Mouse (Mus musculus): ENCODE measurements at regions not wholly inside any gene's neighbourhood (a gene's known extent, or its start where the extent isn't known, plus 50 kb on each side); places are given as distances from the start of the nearest gene placed in this dataset.

- no peaks in the 10 kb centered on the region for H3K4me1 ChIP-seq (replicated peaks; ENCODE audit: control insufficient read depth, insufficient read depth, low read length)
- H3K9ac ChIP-seq (ENCODE audit: low read length): no peak overlapping the region
- peak; percentile 49; the same call in 1 of the 2 replicates for ATAC-seq (ENCODE audit: low read depth)
- H3K36me3 ChIP-seq (ENCODE audit: control insufficient read depth, insufficient read depth, low read length): no peaks in the 10 kb centered on the region
- H3K4me2 ChIP-seq (ENCODE audit: low read depth, low read length): no peak overlapping the region
- H3K27me3 ChIP-seq (ENCODE audit: control insufficient read depth, insufficient read depth, low read depth, low read length): no peaks in the 10 kb centered on the region
- WGBS: 52% methylated on average over 3 of the region's 3 CpGs
- no peak overlapping the region for H3K4me3 ChIP-seq (ENCODE audit: low read length)
- no peak overlapping the region for H3K27ac ChIP-seq (ENCODE audit: low read length)
- H3K9me3 ChIP-seq (ENCODE audit: control insufficient read depth, low read length): no peaks in the 10 kb centered on the region
Observed at GRCm38 (mm10) chr5:46732510-46732909, 875.1 kb upstream of the Lcorl start.

DNA sequence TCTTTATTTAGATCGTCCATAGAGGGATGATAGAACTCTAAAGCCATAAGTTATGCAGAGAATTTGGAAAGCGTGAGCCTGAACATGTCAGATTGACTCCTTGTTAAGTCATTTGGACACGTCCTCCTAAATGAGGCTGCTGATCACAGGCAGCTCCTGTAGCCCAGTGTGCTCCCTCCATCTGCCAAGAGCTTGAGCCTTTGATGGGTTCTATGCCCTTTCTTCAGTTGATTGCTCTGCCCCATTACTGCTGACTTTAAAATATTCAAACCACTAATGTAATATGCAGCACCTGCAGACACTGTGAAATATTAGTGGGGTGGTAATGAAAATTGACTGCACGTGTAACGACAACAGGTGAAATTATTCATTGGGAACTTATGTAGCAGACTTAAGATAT, 874.6 kb upstream of the Lcorl start:
- Histone ChIP-seq H3K4me2 (ENCODE audit: low read depth, low read length) (no peak overlapping the region), H3K9ac (ENCODE audit: low read length) (no peak overlapping the region), H3K36me3 (ENCODE audit: control insufficient read depth, insufficient read depth, low read length) (no peaks in the 10 kb centered on the region), H3K4me3 (ENCODE audit: low read length) (no peak overlapping the region), H3K27ac (ENCODE audit: low read length) (no peak overlapping the region), H3K4me1 (replicated peaks; ENCODE audit: control insufficient read depth, insufficient read depth, low read length) (no peaks in the 10 kb centered on the region), H3K9me3 (ENCODE audit: control insufficient read depth, low read length) (no peaks in the 10 kb centered on the region), H3K27me3 (ENCODE audit: control insufficient read depth, insufficient read depth, low read depth, low read length) (no peaks in the 10 kb centered on the region)
- ATAC-seq (ENCODE audit: low read depth): no peak
- WGBS: 79% methylated on average over 5 of the region's 5 CpGs

DNA sequence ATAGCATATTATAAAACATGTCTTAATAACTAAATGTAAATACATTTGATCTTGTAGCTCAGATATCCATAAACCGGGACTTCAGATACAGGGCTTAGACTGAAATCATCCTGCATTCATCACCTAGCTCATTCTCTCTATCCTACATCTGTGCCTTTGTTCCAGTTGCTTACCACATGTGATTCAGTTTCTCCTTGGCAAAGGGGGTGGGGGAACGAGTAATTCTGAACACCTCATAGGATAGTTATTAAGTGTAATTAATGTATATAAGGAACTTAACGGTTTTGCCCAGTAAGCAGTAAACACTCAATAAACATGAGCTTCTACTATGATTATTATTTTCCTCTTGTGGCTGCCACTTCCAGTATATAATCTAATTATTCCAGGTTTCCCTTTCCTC, 873.9 kb upstream of the Lcorl start:
- whole genome bisulfite sequencing: 76% methylated on average over 3 of the region's 3 CpGs
- Histone ChIP-seq H3K27ac (ENCODE audit: low read length) (no peak overlapping the region), H3K9me3 (ENCODE audit: control insufficient read depth, low read length) (no peaks in the 10 kb centered on the region), H3K9ac (ENCODE audit: low read length) (no peak overlapping the region), H3K27me3 (ENCODE audit: control insufficient read depth, insufficient read depth, low read depth, low read length) (no peaks in the 10 kb centered on the region), H3K4me3 (ENCODE audit: low read length) (no peak overlapping the region), H3K36me3 (ENCODE audit: control insufficient read depth, insufficient read depth, low read length) (no peaks in the 10 kb centered on the region), H3K4me2 (ENCODE audit: low read depth, low read length) (no peak overlapping the region), H3K4me1 (replicated peaks; ENCODE audit: control insufficient read depth, insufficient read depth, low read length) (no peaks in the 10 kb centered on the region)
- no peak for ATAC-seq (ENCODE audit: low read depth)

GRCm38 (mm10) chr5:46709596-46709995, 852.2 kb upstream of the Lcorl start:
- H3K27ac ChIP-seq (ENCODE audit: low read length): no peak overlapping the region
- no peak overlapping the region for H3K9ac ChIP-seq (ENCODE audit: low read length)
- 0 out of 2 replicates have a peak, but pooled peaks cover 2% of the 10 kb centered on the region for H3K4me1 ChIP-seq (replicated peaks; ENCODE audit: control insufficient read depth, insufficient read depth, low read length)
- 49% methylated on average over 3 of the region's 3 CpGs for WGBS
- H3K36me3 ChIP-seq (ENCODE audit: control insufficient read depth, insufficient read depth, low read length): no peaks in the 10 kb centered on the region
- 0 out of 2 replicates have a peak, but pooled peaks have one; percentile 10 for ATAC-seq (ENCODE audit: low read depth)
- no peaks in the 10 kb centered on the region; the same call in 1 of the 2 replicates for H3K9me3 ChIP-seq (ENCODE audit: control insufficient read depth, low read length)
- no peaks in the 10 kb centered on the region for H3K27me3 ChIP-seq (ENCODE audit: control insufficient read depth, insufficient read depth, low read depth, low read length)
- no peak overlapping the region for H3K4me3 ChIP-seq (ENCODE audit: low read length)
- H3K4me2 ChIP-seq (ENCODE audit: low read depth, low read length): no peak overlapping the region

- no peak for ATAC-seq (ENCODE audit: low read depth)
Observed at GRCm38 (mm10) chr5:46707845-46708244, 850.4 kb upstream of the Lcorl start.

GRCm38 (mm10) chr5:46707021-46707420, 849.6 kb upstream of the Lcorl start:
- Histone ChIP-seq H3K9me3 (ENCODE audit: control insufficient read depth, low read length) (no peaks in the 10 kb centered on the region; the same call in 1 of the 2 replicates), H3K9ac (ENCODE audit: low read length) (no peak overlapping the region), H3K36me3 (ENCODE audit: control insufficient read depth, insufficient read depth, low read length) (no peaks in the 10 kb centered on the region), H3K27me3 (ENCODE audit: control insufficient read depth, insufficient read depth, low read depth, low read length) (no peaks in the 10 kb centered on the region), H3K4me3 (ENCODE audit: low read length) (no peak overlapping the region), H3K4me2 (ENCODE audit: low read depth, low read length) (no peak overlapping the region), H3K27ac (ENCODE audit: low read length) (no peak overlapping the region), H3K4me1 (replicated peaks; ENCODE audit: control insufficient read depth, insufficient read depth, low read length) (0 out of 2 replicates have a peak, but pooled peaks cover 2% of the 10 kb centered on the region)
- ATAC-seq (ENCODE audit: low read depth): no peak
- WGBS: 88% methylated on average over 5 of the region's 5 CpGs

More at GRCm38 (mm10) chr5:46707845-46708244, 850.4 kb upstream of the Lcorl start:
- H3K9ac ChIP-seq (ENCODE audit: low read length): no peak overlapping the region
- H3K27ac ChIP-seq (ENCODE audit: low read length): no peak overlapping the region
- H3K36me3 ChIP-seq (ENCODE audit: control insufficient read depth, insufficient read depth, low read length): no peaks in the 10 kb centered on the region
- H3K4me3 ChIP-seq (ENCODE audit: low read length): no peak overlapping the region
- WGBS: 88% methylated on average over 1 of the region's 1 CpGs
- 0 out of 2 replicates have a peak, but pooled peaks cover 2% of the 10 kb centered on the region for H3K4me1 ChIP-seq (replicated peaks; ENCODE audit: control insufficient read depth, insufficient read depth, low read length)
- no peaks in the 10 kb centered on the region for H3K27me3 ChIP-seq (ENCODE audit: control insufficient read depth, insufficient read depth, low read depth, low read length)
- no peak overlapping the region for H3K4me2 ChIP-seq (ENCODE audit: low read depth, low read length)
- H3K9me3 ChIP-seq (ENCODE audit: control insufficient read depth, low read length): no peaks in the 10 kb centered on the region; the same call in 1 of the 2 replicates

GRCm38 (mm10) chr5:46678007-46678406, 820.6 kb upstream of the Lcorl start:
- H3K36me3 ChIP-seq (ENCODE audit: control insufficient read depth, insufficient read depth, low read length): no peaks in the 10 kb centered on the region
- H3K4me3 ChIP-seq (ENCODE audit: low read length): no peak overlapping the region
- no peak overlapping the region for H3K27ac ChIP-seq (ENCODE audit: low read length)
- no peaks in the 10 kb centered on the region for H3K27me3 ChIP-seq (ENCODE audit: control insufficient read depth, insufficient read depth, low read depth, low read length)
- H3K4me2 ChIP-seq (ENCODE audit: low read depth, low read length): no peak overlapping the region
- H3K4me1 ChIP-seq (replicated peaks; ENCODE audit: control insufficient read depth, insufficient read depth, low read length): no peaks in the 10 kb centered on the region
- ATAC-seq (ENCODE audit: low read depth): no peak
- no peaks in the 10 kb centered on the region for H3K9me3 ChIP-seq (ENCODE audit: control insufficient read depth, low read length)
- no peak overlapping the region for H3K9ac ChIP-seq (ENCODE audit: low read length)

- H3K27ac ChIP-seq (ENCODE audit: low read length): no peak overlapping the region
- no peaks in the 10 kb centered on the region for H3K36me3 ChIP-seq (ENCODE audit: control insufficient read depth, insufficient read depth, low read length)
- no peak overlapping the region for H3K9ac ChIP-seq (ENCODE audit: low read length)
- H3K9me3 ChIP-seq (ENCODE audit: control insufficient read depth, low read length): no peaks in the 10 kb centered on the region
- no peaks in the 10 kb centered on the region; the same call in 1 of the 2 replicates for H3K4me1 ChIP-seq (replicated peaks; ENCODE audit: control insufficient read depth, insufficient read depth, low read length)
- H3K27me3 ChIP-seq (ENCODE audit: control insufficient read depth, insufficient read depth, low read depth, low read length): no peaks in the 10 kb centered on the region
- ATAC-seq (ENCODE audit: low read depth): no peak
- WGBS: 74% methylated on average over 3 of the region's 3 CpGs
- H3K4me3 ChIP-seq (ENCODE audit: low read length): no peak overlapping the region
- H3K4me2 ChIP-seq (ENCODE audit: low read depth, low read length): no peak overlapping the region
Observed at GRCm38 (mm10) chr5:46674810-46675502, 817.5 kb upstream of the Lcorl start.

DNA sequence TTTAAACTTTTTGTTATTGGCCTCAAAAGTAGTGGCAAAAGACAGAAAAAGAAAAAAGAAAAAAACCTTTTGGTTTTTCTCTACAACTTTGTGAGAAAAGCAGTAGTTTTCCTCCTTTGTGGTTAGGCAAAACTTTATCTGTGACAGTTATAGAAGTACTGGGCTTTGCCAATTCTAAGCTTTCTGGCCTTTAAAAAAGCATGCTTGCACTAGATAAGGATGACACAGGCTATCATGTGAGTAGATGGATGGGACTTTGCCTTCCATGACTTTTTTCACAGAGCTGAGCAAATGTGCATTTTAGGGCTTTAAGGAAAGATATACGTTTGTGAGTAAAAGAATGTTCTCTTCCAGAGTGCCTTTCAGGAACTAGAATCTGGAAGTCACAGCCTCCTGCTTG, 816.0 kb upstream of the Lcorl start:
- no peak overlapping the region for H3K27ac ChIP-seq (ENCODE audit: low read length)
- no peak for ATAC-seq (ENCODE audit: low read depth)

More for the DNA sequence above, 816.0 kb upstream of the Lcorl start:
- Histone ChIP-seq H3K4me2 (ENCODE audit: low read depth, low read length) (no peak overlapping the region), H3K4me3 (ENCODE audit: low read length) (no peak overlapping the region), H3K9ac (ENCODE audit: low read length) (no peak overlapping the region), H3K4me1 (replicated peaks; ENCODE audit: control insufficient read depth, insufficient read depth, low read length) (no peaks in the 10 kb centered on the region; the same call in 1 of the 2 replicates), H3K9me3 (ENCODE audit: control insufficient read depth, low read length) (no peaks in the 10 kb centered on the region), H3K27me3 (ENCODE audit: control insufficient read depth, insufficient read depth, low read depth, low read length) (no peaks in the 10 kb centered on the region), H3K36me3 (ENCODE audit: control insufficient read depth, insufficient read depth, low read length) (no peaks in the 10 kb centered on the region)
- 30% methylated on average over 1 of the region's 1 CpGs for WGBS
